ENCODE assay signal across 22 mouse cellular contexts in the genomic region with DNA sequence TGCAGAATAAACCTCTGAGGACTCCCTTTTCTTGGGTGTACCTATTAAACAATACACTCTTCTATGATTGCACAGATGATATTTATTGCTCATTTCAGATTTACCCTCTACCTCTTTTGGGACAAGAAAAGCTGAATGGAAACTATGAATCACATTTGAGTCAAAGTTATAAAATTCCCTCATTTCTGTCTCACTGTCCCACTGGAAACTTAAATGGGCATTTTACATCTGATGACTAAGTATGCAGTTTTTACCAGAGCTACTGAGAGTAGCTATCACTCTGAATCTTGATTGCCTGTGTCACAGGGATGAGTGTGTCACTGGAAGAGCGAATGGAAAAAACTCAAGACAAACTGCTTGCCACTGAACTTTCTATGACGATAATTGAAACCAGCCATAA. TPM values are rescaled to one million over a fixed set of nuclear protein-coding genes. Genes with fewer than 3 reads are reported as not detected.
"Had no signal": no experiment of that assay in that cellular context is flagged by ENCODE, and none has a peak within 500 bp of the region (broad histone marks: within the 10 kb centered on the region; RNA-seq: fewer than 3 reads in every experiment).

No protein-coding gene starts in this region.

- H3K9me3 ChIP-seq: midbrain, embryonic 12.5 days; midbrain, embryonic 15.5 days; neural tube, embryonic 13.5 days; stomach, embryonic 15.5 days had no signal

- H3K4me2 ChIP-seq: liver, embryonic 11.5 days; lung, embryonic 14.5 days; midbrain, embryonic 12.5 days; midbrain, embryonic 15.5 days; neural tube, embryonic 13.5 days; stomach, embryonic 15.5 days had no signal

- ATAC-seq: intestine, embryonic 16.5 days; liver, postnatal 0 days; lung, postnatal 0 days; midbrain, embryonic 15.5 days had no signal

- DNase-seq: kidney, adult 18-20 months; kidney, adult 9 months; kidney, postnatal 36 days; liver, postnatal 0 days; retina, postnatal 1 day; right cerebral cortex, postnatal 25 days; spleen, adult 18-20 months; thymus, adult 18-20 months; thymus, postnatal 14 days had no signal

- H3K9ac ChIP-seq: liver, embryonic 14.5 days; liver, postnatal 0 days; lung, embryonic 14.5 days; midbrain, embryonic 12.5 days; midbrain, embryonic 15.5 days; neural tube, embryonic 13.5 days; stomach, embryonic 15.5 days had no signal

- H3K27me3 ChIP-seq: midbrain, embryonic 12.5 days; midbrain, embryonic 15.5 days; neural tube, embryonic 13.5 days; stomach, embryonic 15.5 days had no signal

- H3K27ac ChIP-seq: kidney, postnatal 0 days; liver, embryonic 14.5 days; macrophage; midbrain, embryonic 12.5 days; midbrain, embryonic 15.5 days; neural tube, embryonic 13.5 days; stomach, embryonic 15.5 days had no signal

- H3K4me3 ChIP-seq: midbrain, embryonic 12.5 days; midbrain, embryonic 15.5 days; neural tube, embryonic 13.5 days; stomach, embryonic 15.5 days had no signal

- H3K36me3 ChIP-seq: midbrain, embryonic 12.5 days; midbrain, embryonic 15.5 days; neural tube, embryonic 13.5 days; stomach, embryonic 15.5 days had no signal

- H3K4me1 ChIP-seq: midbrain, embryonic 15.5 days; stomach, embryonic 15.5 days had no signal

RNA-seq across cellular contexts. Expression of gene Ptn, which starts 22.2 kb away (rescaled TPM):
- total RNA-seq: megakaryocyte, adult 5-6 weeks; neutrophil, adult 5-6 weeks had no signal
